Mouse (Mus musculus) WW6 (cell line): ENCODE measurements around the gene Rlbp1.

Source experiments
- DNase-seq: peaks from one replicate; pipeline ENCODE4 v3.0.0-alpha.2; 2013; ENCODE audit warnings: low read depth, low spot score

The Rlbp1 gene

GRCm38 (mm10) chr7:79376516-79377275, 10.2 kb downstream of the Rlbp1 start:
- no peak for DNase-seq

- no peak for DNase-seq
Observed at GRCm38 (mm10) chr7:79375594-79375993, 11.3 kb downstream of the Rlbp1 start.

GRCm38 (mm10) chr7:79374017-79374416, 12.8 kb downstream of the Rlbp1 start:
- no peak for DNase-seq

GRCm38 (mm10) chr7:79371321-79371879, 15.4 kb downstream of the Rlbp1 start:
- no peak for DNase-seq

GRCm38 (mm10) chr7:79369416-79369815, 17.4 kb downstream of the Rlbp1 start:
- DNase-seq = no peak

- DNase-seq = no peak
Observed at GRCm38 (mm10) chr7:79368664-79369063, 18.2 kb downstream of the Rlbp1 start.

DNA sequence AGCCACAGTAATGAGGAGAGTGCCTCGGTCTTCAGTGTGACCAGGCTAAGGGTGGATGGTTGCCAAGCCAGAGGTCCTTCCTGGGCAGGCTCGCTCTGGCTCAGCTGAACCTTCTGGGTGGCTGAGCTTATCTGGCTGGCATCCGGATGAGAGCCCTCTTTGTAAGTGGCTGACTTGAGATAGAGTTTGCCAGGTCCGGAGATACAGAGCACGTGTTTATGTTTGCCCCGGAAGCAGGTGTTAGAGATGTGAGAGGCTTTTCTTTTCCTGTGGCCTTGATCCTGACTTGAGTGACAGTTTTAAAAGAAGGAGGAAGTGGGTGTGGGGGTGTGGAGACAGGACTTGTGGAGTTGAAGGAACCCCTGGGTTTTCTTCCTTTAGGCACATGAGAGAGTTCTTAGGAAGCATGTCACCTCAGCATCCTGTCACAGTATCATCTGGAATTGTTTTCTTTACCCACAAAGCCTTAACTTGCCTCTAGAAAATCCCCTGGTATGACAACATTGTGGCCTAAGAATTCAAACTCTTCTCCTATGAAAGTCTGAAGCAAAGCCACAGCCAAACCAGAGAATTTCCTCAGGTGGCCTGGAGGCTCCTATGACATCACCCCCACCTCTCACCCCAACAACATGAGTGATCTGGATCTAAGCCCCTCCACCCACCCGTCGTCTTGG, 23.3 kb downstream of the Rlbp1 start:
- no peak for DNase-seq

- DNase-seq = no peak
Observed at GRCm38 (mm10) chr7:79362830-79363229, 24.0 kb downstream of the Rlbp1 start.

GRCm38 (mm10) chr7:79362208-79362607, 24.6 kb downstream of the Rlbp1 start:
- DNase-seq = no peak

GRCm38 (mm10) chr7:79360056-79360455, 26.8 kb downstream of the Rlbp1 start:
- no peak for DNase-seq

GRCm38 (mm10) chr7:79359183-79359435, 27.7 kb downstream of the Rlbp1 start:
- no peak for DNase-seq

- DNase-seq = no peak
Observed at GRCm38 (mm10) chr7:79358350-79359182, 28.3 kb downstream of the Rlbp1 start.

GRCm38 (mm10) chr7:79349738-79350386, 37.0 kb downstream of the Rlbp1 start:
- DNase-seq = peak; percentile 38

DNA sequence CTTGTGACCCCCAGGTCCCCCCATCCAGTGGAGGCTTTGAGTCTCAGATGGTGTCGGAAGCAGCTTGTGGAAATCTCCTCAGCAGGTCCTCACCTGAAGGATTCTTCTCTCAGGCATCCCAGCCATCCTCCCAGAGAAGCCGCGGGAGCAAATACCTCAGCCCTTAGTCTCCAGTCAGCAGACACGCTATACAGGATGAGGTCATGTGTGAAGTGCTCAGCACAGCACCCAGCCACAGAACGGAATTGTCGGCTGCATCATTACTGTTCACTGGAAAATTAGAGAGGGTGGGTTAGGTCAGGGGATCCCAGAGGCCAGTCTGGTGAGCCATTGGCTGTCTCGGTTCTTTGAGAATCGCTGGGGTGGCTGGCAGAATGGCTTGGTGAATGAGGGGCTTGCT, 38.0 kb downstream of the Rlbp1 start:
- DNase-seq = no peak

DNA sequence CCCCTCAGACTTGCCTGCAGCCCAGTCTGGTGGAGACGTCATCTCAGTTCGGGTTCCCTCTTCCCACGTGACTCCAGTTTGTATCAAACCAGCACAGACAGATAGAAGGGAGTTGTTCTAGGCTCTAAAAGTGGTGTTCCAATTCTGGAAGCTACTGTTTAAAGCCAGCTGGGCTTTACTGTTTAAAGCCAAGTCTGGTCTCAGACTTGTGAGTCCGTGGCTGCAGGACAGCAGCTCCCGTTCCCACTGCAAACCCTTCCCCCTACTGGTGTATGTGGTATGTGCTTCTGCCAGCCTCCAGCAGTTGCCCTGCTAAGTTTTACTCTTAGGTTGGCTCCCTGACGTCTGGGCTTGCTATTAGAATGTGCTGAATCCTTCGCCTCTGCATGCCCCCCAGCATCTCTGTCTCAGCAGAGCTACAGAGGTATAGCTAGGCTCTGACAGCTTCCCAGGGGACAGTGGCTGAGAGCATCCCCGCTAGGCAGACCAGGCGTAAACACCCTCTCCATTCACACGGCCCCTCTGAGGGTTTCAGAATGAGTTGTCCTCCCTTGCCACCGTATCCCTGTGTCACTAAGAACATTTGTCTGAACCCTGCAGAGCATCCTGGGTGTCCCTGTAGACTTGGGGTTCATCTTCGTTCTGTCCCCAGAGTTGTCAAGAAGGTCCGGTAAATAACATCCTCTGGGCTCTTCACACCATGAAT, 39.6 kb downstream of the Rlbp1 start:
- DNase-seq = no peak

DNA sequence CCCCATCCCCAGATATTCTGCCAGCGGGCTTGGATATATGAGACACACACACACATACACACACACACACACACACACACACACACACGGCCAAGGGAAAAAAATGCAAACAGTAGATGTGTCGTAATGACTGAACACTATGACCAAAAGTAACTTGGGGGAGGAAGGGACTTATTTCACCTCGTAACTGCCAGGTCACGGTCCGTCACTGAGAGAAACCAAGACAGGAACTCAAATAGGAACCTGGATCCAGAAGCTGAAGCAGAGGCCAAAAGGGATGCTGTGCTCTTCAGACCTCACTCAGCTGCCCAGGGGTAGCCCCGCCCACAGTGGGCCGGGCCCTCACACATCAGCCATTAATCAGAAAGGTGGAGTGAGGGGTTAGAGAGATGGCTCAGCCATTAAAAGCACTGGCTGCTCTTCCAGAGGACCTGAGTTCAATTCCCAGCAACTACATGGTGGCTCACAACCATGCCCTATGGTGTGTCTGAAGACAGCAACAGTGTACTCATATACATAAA, 40.2 kb downstream of the Rlbp1 start:
- no peak for DNase-seq

- DNase-seq = peak; percentile 18
Observed at GRCm38 (mm10) chr7:79345902-79346301, 40.9 kb downstream of the Rlbp1 start.

GRCm38 (mm10) chr7:79336362-79336910, 50.4 kb downstream of the Rlbp1 start:
- DNase-seq = no peak

GRCm38 (mm10) chr7:79333419-79333818, 53.4 kb downstream of the Rlbp1 start:
- no peak for DNase-seq

DNA sequence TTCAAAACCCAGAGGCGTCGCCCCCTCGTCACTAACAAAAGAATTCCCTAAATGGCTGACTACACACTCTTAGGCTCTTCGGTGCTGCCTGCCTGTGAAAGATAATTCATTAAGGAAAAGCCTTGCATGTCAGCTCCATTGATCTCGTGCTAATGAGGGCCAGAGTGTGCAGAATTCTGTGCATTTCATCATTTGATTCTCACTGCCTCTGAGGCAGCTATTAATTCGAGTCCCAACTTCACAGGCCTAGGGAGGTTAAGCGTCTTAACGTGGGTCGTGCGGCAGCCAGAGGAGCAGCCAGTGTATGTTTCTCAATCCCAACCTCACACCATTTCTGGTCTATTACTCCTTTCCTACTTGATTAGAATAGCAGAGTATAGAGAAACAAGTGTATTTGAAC, 55.7 kb downstream of the Rlbp1 start:
- no peak for DNase-seq

- DNase-seq = no peak
Observed at GRCm38 (mm10) chr7:79328769-79329168, 58.1 kb downstream of the Rlbp1 start.
